Mouse (Mus musculus): Measurements from ENCODE around the gene Hmgcs1. TPM values are rescaled to one million over a fixed set of nuclear protein-coding genes. Genes with fewer than 3 reads are reported as not detected.

The Hmgcs1 gene
- polyA plus RNA-seq, 1 experiment: 86.3 TPM

DNA sequence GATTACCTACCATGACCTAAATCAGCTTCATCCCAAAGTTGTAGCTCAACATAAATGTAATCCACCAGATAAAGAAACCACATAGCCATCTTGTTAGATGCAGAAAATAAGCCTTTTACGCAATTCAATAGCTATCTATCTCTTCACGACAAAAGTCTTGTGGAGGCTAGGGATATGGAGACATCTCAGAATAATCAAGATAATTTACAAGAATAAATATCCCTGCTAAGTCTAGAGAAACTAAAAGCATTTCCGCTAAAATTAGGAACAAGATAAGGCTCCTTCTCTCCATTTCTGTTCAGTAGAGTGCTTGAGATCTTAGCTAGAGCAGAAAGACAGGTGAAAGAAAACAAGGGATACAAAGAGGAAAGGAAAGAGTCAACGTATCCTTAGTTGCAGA is 56.8 kb downstream of the Hmgcs1 start:
- H3K4me1 ChIP-seq (ENCODE audit: control insufficient read depth, insufficient read depth, low read length): no peaks in the 10 kb centered on the region
- WGBS: 87% methylated on average over 4 of the region's 4 CpGs
- no peak for DNase-seq
- no peak for TF ChIP-seq CTCF (conservative IDR thresholded peaks at IDR 0.05; ENCODE audit: insufficient read depth, insufficient read length, low read depth, low read length)
- TF ChIP-seq POLR2A (IDR thresholded peaks at IDR 0.05; ENCODE audit: low read depth, low read length): no peak
- no peaks in the 10 kb centered on the region for H3K27me3 ChIP-seq (replicated peaks; ENCODE audit: control insufficient read depth, insufficient read depth, low read length)
- H3K4me3 ChIP-seq (ENCODE audit: insufficient read depth, low read depth, low read length): no peak overlapping the region
- no peak overlapping the region for H3K27ac ChIP-seq (ENCODE audit: insufficient read depth, low read depth, low read length)
- H3K36me3 ChIP-seq (ENCODE audit: control insufficient read depth, insufficient read depth, low read length): no peaks in the 10 kb centered on the region

DNA sequence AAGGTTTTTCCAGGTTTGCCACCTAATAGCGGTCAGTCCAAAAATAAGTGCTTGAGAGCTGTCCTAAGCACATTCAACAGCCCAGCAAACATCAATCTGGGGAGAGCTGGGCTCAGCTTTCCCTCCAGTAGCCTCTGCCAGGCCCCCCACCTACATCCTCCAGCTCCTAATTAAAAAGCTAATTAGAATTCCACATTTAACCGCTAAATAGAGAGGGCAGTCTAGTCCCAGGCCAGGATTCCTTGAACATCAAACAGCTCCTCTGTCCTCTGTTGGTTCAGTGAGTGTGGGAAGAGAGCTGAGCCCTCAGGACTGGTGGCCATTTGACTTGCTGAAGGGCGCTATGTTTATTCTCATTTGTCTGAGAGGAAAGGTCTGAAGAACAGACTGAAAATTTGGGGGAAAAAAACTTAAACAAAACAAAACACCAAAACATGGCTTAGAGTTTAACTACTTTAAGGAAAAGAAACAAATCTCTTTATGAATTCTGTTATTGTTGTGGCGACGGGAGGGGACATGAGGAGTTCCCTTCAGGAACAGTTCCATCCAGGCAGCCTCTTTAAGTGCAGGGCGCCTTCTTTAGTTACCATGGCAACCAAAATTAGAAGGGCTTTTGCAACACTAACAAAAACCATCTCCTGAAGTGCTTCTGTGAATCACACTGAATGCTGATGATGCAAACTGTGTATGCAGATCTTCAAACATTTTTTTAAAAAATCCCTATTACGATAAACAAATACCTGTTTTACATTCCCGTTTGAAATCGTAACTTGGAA is 63.9 kb downstream of the Hmgcs1 start:
- H3K27ac ChIP-seq (ENCODE audit: insufficient read depth, low read depth, low read length): no peak overlapping the region
- 78% methylated on average over 9 of the region's 9 CpGs for WGBS
- H3K4me1 ChIP-seq (ENCODE audit: control insufficient read depth, insufficient read depth, low read length): peaks cover 3% of the 10 kb centered on the region; the same call in 1 of the 2 replicates
- H3K36me3 ChIP-seq (ENCODE audit: control insufficient read depth, insufficient read depth, low read length): no peaks in the 10 kb centered on the region
- H3K27me3 ChIP-seq (replicated peaks; ENCODE audit: control insufficient read depth, insufficient read depth, low read length): no peaks in the 10 kb centered on the region
- TF ChIP-seq CTCF (conservative IDR thresholded peaks at IDR 0.05; ENCODE audit: insufficient read depth, insufficient read length, low read depth, low read length) (no peak), POLR2A (IDR thresholded peaks at IDR 0.05; ENCODE audit: low read depth, low read length) (no peak)
- DNase-seq: no peak
- no peak overlapping the region for H3K4me3 ChIP-seq (ENCODE audit: insufficient read depth, low read depth, low read length)

DNA sequence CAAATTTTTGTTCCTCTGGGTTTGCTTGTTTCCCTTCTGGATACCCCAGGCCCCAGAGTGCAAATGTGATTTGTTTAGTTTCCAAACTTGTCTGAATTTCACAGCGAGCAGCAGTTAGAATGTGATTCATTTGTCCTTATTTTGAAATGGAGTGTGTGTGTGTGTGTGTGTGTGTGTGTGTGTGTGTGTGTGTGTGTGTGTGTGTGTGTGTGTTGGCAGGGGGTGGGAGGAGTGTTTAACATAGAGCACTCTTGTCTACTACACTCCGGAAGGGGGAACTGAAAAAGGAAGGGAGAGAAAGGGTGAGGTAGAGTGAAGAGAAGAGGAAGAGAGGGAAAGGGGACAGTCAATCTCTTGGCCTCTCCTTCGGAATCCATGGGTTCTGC is 64.4 kb downstream of the Hmgcs1 start:
- Histone ChIP-seq H3K27ac (ENCODE audit: insufficient read depth, low read depth, low read length) (no peak overlapping the region), H3K36me3 (ENCODE audit: control insufficient read depth, insufficient read depth, low read length) (no peaks in the 10 kb centered on the region), H3K4me3 (ENCODE audit: insufficient read depth, low read depth, low read length) (no peak overlapping the region), H3K27me3 (replicated peaks; ENCODE audit: control insufficient read depth, insufficient read depth, low read length) (no peaks in the 10 kb centered on the region), H3K4me1 (ENCODE audit: control insufficient read depth, insufficient read depth, low read length) (peaks cover 3% of the 10 kb centered on the region; the same call in 1 of the 2 replicates)
- TF ChIP-seq CTCF (conservative IDR thresholded peaks at IDR 0.05; ENCODE audit: insufficient read depth, insufficient read length, low read depth, low read length) (no peak), POLR2A (IDR thresholded peaks at IDR 0.05; ENCODE audit: low read depth, low read length) (no peak)
- no peak for DNase-seq
- WGBS: 52% methylated on average over 3 of the region's 3 CpGs

DNA sequence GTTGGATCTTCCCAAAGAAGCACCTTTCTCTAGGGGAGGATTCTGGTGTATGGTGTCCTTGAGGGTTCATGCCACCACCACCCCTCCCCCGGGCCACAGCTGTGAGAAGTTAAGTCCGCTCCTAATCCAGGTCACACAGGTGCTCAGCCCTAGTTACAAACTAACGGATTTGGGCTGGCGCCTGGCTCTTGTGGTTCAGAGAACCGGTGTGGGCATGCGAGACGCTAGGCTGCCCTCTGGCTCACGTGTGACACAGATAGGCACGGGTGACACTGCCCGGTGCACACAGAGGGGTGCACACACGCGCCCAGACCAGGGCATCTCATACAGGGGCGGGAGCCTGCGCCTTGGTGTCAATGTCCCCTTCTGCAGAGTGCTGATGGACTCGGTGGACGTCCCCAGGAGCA is 65.0 kb downstream of the Hmgcs1 start:
- peak; percentile 73 for DNase-seq
- Histone ChIP-seq H3K27me3 (replicated peaks; ENCODE audit: control insufficient read depth, insufficient read depth, low read length) (no peaks in the 10 kb centered on the region), H3K4me1 (ENCODE audit: control insufficient read depth, insufficient read depth, low read length) (peaks cover 3% of the 10 kb centered on the region; the same call in 1 of the 2 replicates), H3K36me3 (ENCODE audit: control insufficient read depth, insufficient read depth, low read length) (no peaks in the 10 kb centered on the region), H3K4me3 (ENCODE audit: insufficient read depth, low read depth, low read length) (peak overlapping the region; percentile 51), H3K27ac (ENCODE audit: insufficient read depth, low read depth, low read length) (peak overlapping the region; percentile 43)
- TF ChIP-seq POLR2A (IDR thresholded peaks at IDR 0.05; ENCODE audit: low read depth, low read length) (no peak), CTCF (conservative IDR thresholded peaks at IDR 0.05; ENCODE audit: insufficient read depth, insufficient read length, low read depth, low read length) (no peak)
- WGBS: under 1% methylated on average over 16 of the region's 16 CpGs

DNA sequence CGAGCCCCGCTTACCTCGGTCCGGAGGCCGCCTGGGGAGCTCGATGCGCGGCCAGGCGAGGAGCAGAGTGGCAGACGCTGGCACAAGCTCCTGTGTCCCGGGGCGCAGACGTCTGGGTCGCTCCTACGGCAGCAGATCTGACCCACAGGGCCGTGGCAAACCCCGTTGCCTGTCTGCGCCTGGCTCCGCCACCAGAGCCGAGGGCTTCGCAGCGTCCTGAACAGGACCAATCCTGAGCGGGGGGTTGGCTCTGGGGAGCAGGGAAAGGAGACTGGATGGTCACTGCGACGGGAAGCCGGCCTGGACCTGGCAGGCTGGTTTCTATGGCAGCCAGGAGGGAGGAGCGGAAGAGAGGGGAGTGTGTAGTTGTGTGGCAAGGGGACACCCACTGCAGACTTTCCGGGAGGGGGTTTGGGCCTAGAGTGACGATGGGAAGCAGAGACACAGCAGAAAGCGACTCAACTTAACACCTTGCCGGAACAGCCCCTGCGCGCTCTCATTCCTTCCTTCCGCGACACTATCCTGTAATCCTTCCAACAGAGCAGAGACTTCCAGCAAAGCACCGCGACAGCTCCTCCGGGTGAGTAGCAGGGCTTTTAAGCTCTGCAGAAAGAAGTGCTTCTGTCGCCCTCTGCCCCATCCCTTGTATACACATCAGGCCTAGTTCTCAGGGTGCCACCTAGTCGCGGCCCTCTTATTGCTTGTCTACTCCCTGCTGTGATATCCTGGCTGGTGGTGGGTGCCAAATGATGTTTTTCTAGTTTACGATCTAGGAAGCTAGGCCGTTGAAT is 65.7 kb downstream of the Hmgcs1 start, which contains the start of gene Nim1k:
Nim1k (minus strand) TSS at position 202 of the 791 bp plus-strand sequence.
- no peaks in the 10 kb centered on the region for H3K27me3 ChIP-seq (replicated peaks; ENCODE audit: control insufficient read depth, insufficient read depth, low read length)
- peak; percentile 48 for TF ChIP-seq POLR2A (IDR thresholded peaks at IDR 0.05; ENCODE audit: low read depth, low read length)
- 0 out of 2 replicates have a peak, but pooled peaks have one; percentile 4 for TF ChIP-seq CTCF (conservative IDR thresholded peaks at IDR 0.05; ENCODE audit: insufficient read depth, insufficient read length, low read depth, low read length)
- peaks cover 3% of the 10 kb centered on the region; the same call in 1 of the 2 replicates for H3K4me1 ChIP-seq (ENCODE audit: control insufficient read depth, insufficient read depth, low read length)
- WGBS: 1% methylated on average over 43 of the region's 43 CpGs
- peak within 1 kb of the TSS; percentile 43 for H3K27ac ChIP-seq (ENCODE audit: insufficient read depth, low read depth, low read length)
- no peaks in the 10 kb centered on the region for H3K36me3 ChIP-seq (ENCODE audit: control insufficient read depth, insufficient read depth, low read length)
- H3K4me3 ChIP-seq (ENCODE audit: insufficient read depth, low read depth, low read length): peak within 1 kb of the TSS; percentile 51
- peak; percentile 93 for DNase-seq

GRCm38 (mm10) chr13:119756831-119757230 is 66.7 kb downstream of the Hmgcs1 start:
- H3K36me3 ChIP-seq (ENCODE audit: control insufficient read depth, insufficient read depth, low read length): no peaks in the 10 kb centered on the region
- H3K4me1 ChIP-seq (ENCODE audit: control insufficient read depth, insufficient read depth, low read length): peaks cover 3% of the 10 kb centered on the region; the same call in 1 of the 2 replicates
- no peak overlapping the region for H3K4me3 ChIP-seq (ENCODE audit: insufficient read depth, low read depth, low read length)
- no peak overlapping the region for H3K27ac ChIP-seq (ENCODE audit: insufficient read depth, low read depth, low read length)
- 38% methylated on average over 5 of the region's 5 CpGs for whole genome bisulfite sequencing
- H3K27me3 ChIP-seq (replicated peaks; ENCODE audit: control insufficient read depth, insufficient read depth, low read length): no peaks in the 10 kb centered on the region
- TF ChIP-seq CTCF (conservative IDR thresholded peaks at IDR 0.05; ENCODE audit: insufficient read depth, insufficient read length, low read depth, low read length) (no peak), POLR2A (IDR thresholded peaks at IDR 0.05; ENCODE audit: low read depth, low read length) (no peak)
- DNase-seq: peak; percentile 12

Other genes with a start within 250 kb of the Hmgcs1 start
- 22.3 and 23.3 TPM in 2 replicates for gene 4833420G17Rik, start 227.6 kb upstream of the Hmgcs1 start, polyA plus RNA-seq (2012; rRNA removed)
- gene Tmem267, start 202.3 kb upstream of the Hmgcs1 start, polyA plus RNA-seq (2012; rRNA removed): 7.5 and 9.0 TPM in 2 replicates
- 1.9 and 2.7 TPM in 2 replicates for gene 3110070M22Rik, start 202.0 kb upstream of the Hmgcs1 start, polyA plus RNA-seq (2012; rRNA removed)
- 2.3 and 3.2 TPM in 2 replicates for gene Ccl28, start 66.6 kb upstream of the Hmgcs1 start, polyA plus RNA-seq (2012; rRNA removed)
- 0.88 and 1.0 TPM in 2 replicates for gene Nim1k, start 65.5 kb downstream of the Hmgcs1 start, polyA plus RNA-seq (2012; rRNA removed)
- gene Zfp131, start 100.5 kb downstream of the Hmgcs1 start, polyA plus RNA-seq (2012; rRNA removed): 4.7 and 5.5 TPM in 2 replicates
- not detected in 2 replicates for gene AF067063, start 139.8 kb downstream of the Hmgcs1 start, polyA plus RNA-seq (2012; rRNA removed)
- gene D13Ertd608e, start 145.6 kb downstream of the Hmgcs1 start, polyA plus RNA-seq (2012; rRNA removed): not detected in 2 replicates
- not detected in 2 replicates for gene Tcstv1, start 204.4 kb downstream of the Hmgcs1 start, polyA plus RNA-seq (2012; rRNA removed)
- gene Gm21761, start 238.9 kb downstream of the Hmgcs1 start, polyA plus RNA-seq (2012; rRNA removed): not detected in 2 replicates

Measured in kidney, adult 2 months (tissue).